Mouse (Mus musculus): ENCODE data around the gene Agrn.
A peak's percentile ranks its signal among the peaks of the same experiment; 100 is the strongest.

The Agrn gene

DNA sequence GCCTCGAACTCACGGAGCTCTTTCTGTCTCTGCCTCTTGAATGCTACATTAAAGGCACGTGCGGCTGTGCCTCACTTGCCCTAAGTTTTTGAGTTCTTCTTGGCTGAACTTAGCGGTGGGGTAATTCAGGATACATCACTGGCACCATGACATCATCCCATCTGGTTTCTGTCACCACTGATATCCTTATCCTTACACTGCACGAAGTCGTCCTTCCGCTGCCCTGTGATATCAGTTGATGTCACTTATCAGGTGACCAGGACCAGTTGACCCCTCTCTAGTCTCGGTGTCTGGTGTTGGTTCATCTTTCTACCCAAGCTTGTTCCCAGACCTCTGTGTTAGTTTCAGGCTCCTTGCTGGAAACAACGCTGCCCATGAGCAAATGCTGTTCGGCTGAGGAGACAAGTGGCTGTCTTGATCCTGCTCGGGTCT is 5.2 kb upstream of the Agrn start:
- DNase-seq (ENCODE audit: low spot score in 2 of 2): no peak

DNA sequence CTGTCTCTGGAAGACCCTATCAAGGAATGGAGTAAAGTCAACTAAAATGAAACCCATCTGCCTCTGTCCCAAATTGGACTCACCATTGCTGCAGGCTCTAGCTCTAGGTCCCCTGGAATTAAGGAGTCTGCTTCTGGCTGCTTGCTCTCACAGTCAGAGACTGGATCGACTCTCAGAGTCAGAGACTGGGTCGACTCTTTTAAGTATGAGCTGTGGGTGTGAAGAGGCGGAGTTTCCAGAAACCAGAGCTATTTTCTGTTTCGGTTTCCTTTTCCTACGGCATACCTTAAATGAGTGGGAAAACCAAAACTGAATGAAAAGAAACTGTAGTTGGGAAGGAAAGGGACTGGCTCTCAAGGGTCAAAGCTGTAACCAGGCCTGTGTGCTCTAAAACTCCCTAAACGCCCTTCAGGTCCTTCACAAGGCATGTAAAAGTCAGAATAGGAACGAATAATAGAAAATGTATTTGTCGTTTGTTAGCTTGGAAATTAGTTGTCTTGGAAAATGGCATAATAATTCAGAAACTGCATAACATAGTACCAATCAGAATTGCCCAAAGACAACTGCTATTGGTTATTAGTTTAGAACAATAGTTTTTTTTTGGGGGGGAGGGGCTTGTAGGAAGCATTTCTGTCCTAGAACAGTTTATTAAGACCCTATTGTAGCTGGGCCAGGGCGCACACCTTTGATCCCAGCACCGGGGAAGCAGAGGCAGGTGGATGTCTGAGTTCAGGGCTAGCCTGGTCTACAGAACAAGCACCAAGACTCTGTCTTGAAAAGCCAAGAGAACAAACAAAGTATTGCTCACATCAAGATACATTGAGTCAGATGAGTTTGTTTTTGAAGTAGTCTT is 3.6 kb upstream of the Agrn start, which contains the start of gene Isg15:
Gene Isg15, minus strand, starts transcription at position 196 of the 853 bp plus-strand sequence.
- DNase-seq (ENCODE audit: low spot score in 2 of 2): no peak

- peak; percentile 78 to 88 for DNase-seq (ENCODE audit: low spot score in 2 of 2)
These were observed 529 bp upstream of the Agrn start for GRCm38 (mm10) chr4:156197829-156198205.

GRCm38 (mm10) chr4:156195927-156196870 is 1.1 kb downstream of the Agrn start:
- peak in 1 of 2 experiments; percentile 41 for DNase-seq (ENCODE audit: low spot score in 2 of 2)

GRCm38 (mm10) chr4:156194346-156194745 is 2.9 kb downstream of the Agrn start:
- no peak for DNase-seq (ENCODE audit: low spot score in 2 of 2)

DNA sequence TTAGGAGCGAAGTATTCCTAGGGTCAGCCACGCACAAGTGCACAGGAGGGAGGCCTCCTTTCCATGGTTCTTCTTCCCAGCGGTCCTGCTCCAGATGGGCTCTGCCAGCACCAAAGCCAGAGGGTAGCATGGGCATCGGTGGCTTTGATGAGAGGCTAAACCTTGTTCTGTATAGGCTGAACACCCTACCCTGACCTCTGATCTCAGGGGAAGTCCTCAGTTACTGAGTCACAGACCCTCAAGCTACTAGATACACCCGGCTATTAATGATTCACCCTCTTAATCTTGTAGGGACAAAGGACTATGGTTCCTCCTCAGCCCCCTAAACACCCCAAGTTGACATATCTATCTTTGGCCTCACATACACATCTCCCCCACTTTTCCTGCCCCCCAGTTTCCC is 3.4 kb downstream of the Agrn start:
- DNase-seq (ENCODE audit: low spot score in 2 of 2): no peak

- DNase-seq (ENCODE audit: low spot score in 2 of 2): no peak
These were observed 4.1 kb downstream of the Agrn start for GRCm38 (mm10) chr4:156193200-156193590.

DNA sequence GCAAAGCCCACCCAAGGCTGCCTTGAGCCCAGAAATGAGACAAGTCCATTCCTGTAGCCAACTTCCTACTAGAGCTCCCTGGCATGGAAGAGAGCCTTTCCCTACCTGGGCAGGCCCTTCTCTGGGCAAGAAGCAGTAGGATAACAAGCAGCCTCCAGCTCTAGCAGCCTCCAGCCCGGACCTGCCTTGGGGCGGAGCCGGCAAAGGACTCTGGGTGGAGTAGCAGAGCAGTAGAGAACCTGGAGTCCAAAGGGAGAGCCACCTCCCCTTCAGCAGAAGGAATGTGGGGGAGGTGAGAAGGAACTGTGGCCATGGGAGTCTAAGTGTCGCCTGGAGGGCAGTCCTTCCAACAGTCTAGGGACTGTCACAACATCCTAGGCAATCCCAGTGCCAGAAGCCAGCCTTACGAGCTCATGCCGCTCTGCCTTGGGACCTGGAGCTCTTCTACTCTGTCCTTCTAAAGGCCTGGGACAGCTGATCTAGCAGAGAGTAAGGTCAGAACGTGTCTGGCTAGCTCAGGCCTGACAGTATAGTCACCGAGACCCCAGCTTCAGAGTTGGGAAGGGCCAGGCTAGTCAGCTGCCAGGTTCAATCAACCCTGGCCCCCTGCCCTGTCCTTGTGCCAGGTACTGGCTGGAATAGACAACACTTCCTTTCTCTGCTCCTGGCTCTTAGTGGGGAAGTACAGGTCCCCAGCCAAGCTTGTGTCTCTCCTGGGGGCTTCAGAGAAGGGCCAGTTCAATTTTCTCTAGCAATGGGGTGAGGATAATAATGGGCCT is 4.7 kb downstream of the Agrn start:
- DNase-seq (ENCODE audit: low spot score in 2 of 2): peak; percentile 55 to 68

GRCm38 (mm10) chr4:156188811-156189323 is 8.4 kb downstream of the Agrn start:
- DNase-seq (ENCODE audit: low spot score in 2 of 2): no peak

GRCm38 (mm10) chr4:156188162-156188810 is 9.0 kb downstream of the Agrn start:
- DNase-seq (ENCODE audit: low spot score in 2 of 2): no peak

DNA sequence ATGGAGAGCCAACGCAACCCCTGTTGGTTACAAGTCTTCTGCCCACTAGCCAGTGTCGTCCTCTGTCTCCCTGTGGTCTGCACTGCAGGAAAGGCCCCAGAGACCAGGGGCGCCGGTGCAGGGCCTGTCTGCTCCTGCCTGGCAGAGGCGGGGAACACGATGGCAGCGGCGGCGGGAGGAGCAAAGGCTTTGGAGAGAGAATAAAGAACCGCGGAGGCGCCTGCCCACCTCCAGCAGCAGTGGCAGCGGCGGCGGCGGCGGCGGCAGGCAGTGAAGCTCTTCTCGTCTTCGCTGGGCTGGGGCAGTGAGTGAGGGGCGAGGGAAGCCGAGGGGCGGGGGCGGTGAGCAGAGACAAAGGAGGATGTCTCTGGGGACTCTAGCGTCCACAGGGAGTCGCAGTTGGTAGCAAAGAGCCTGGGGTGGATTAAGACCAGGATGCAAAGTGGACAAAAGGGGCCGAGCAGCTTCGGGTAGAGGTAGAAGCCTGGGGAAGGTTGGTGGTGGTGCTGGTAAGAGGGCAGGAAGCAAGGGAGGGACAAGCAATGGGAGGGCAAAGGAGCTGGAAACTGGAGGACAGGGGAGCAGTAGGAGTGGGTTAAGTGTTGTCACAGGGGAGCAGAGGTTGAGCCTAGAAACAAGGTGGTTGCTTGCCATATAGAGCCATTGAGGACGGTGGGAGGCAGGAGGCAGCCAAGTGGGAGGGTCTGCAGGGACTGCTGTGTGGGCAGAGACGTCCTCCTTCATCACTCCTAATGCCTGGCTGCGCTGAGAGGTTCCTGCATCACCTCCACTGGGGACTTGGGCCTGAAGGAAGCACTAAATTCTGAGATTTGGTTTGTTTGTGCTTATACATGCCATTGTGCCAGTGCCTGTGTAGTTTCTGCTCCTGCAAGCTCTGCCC is 11.1 kb downstream of the Agrn start:
- DNase-seq (ENCODE audit: low spot score in 2 of 2): no peak

GRCm38 (mm10) chr4:156185456-156185949 is 11.8 kb downstream of the Agrn start:
- no peak for DNase-seq (ENCODE audit: low spot score in 2 of 2)

- DNase-seq (ENCODE audit: low spot score in 2 of 2): no peak
These were observed 12.9 kb downstream of the Agrn start for GRCm38 (mm10) chr4:156184291-156184954.

GRCm38 (mm10) chr4:156183747-156184146 is 13.5 kb downstream of the Agrn start:
- no peak for DNase-seq (ENCODE audit: low spot score in 2 of 2)

- no peak for DNase-seq (ENCODE audit: low spot score in 2 of 2)
These were observed 19.7 kb downstream of the Agrn start for GRCm38 (mm10) chr4:156177630-156178029.

- DNase-seq (ENCODE audit: low spot score in 2 of 2): no peak
These were observed 25.5 kb downstream of the Agrn start for GRCm38 (mm10) chr4:156171828-156172227.

DNA sequence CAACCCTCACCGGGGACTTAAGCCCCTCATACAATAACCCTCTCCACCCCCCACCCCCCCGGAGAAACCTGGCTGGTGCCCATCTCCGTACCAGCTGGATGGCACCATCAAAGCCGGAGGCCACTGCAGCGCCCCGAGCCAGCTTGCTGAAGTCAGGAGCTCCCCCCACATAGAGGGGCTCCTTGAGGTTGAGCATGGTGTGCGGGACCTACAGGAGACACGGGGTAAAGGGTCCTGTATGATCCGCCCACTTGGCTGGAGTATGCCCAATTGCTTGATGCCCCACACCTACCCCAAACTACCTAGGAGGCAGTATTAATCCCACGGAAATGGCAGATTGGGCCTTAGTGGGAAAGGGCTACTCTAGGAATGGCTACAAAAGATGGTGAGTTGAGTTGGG is 28.2 kb downstream of the Agrn start:
- no peak for DNase-seq (ENCODE audit: low spot score in 2 of 2)

DNA sequence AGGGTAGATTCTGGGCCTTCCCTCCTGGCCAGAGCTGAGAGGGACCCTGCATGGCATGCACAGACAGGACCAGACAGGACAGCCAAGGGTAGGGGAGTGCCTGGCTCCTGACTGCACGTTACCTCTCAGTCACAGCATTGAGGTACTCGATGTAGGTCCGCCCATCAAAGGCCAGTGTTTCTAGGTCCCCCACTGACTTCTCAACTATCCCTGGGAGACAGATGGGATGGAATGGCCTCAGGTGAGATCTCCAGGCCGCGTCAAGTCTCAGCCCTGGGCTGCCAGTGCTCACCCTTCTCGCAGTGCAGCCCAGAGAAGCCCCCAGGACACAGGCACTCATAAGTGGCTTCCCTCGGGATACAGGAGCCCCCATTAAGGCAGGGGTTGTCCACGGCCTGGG is 28.7 kb downstream of the Agrn start:
- no peak for DNase-seq (ENCODE audit: low spot score in 2 of 2)

- DNase-seq (ENCODE audit: low spot score in 2 of 2): no peak
These were observed 30.8 kb downstream of the Agrn start for GRCm38 (mm10) chr4:156166477-156166876.

Data from urinary bladder, adult 18-20 months (tissue).